Mouse (Mus musculus) urinary bladder, postnatal 36 days (tissue): ENCODE measurements around the gene B3gnt3.
"Not testable (repeated sequence)": the region's sequence is repeated elsewhere in the genome, so short reads cannot be mapped to it uniquely, and the experiment has no call there.

Experiments
- DNase-seq, 2 experiments: peaks; one replicate each; pipeline ENCODE4 v3.0.0; 2022; ENCODE audit warnings: low spot score in 2 of 2, mixed read lengths in 1 of 2

Gene B3gnt3

GRCm38 (mm10) chr8:71701414-71702086 lies at the start of gene B3gnt3:
B3gnt3 (minus strand) TSS chr8:71701789.
- DNase-seq: no peak

- DNase-seq: not testable (repeated sequence)
Observed at GRCm38 (mm10) chr8:71749321-71750075, 47.9 kb upstream of the B3gnt3 start.

DNA sequence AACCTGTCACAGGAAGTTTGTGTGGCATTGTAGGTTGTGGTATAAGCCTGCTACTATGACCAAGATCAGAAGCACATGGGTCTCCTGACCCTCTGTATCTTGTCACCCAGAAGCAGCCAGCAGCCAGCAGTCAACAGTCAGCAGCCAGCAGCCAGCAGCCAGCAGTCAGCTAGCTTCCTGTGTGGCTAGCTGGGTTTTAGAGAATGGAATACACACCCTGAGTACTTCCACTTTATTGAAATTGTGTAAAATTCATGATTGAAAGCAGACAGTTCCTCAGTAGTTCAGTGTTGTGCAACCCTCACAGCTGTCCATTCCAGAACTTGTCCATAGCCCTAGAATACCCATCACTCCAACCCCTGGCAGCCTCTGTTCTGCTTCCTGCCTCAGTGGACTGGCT lies 45.5 kb upstream of the B3gnt3 start:
- DNase-seq: not testable (repeated sequence)

DNA sequence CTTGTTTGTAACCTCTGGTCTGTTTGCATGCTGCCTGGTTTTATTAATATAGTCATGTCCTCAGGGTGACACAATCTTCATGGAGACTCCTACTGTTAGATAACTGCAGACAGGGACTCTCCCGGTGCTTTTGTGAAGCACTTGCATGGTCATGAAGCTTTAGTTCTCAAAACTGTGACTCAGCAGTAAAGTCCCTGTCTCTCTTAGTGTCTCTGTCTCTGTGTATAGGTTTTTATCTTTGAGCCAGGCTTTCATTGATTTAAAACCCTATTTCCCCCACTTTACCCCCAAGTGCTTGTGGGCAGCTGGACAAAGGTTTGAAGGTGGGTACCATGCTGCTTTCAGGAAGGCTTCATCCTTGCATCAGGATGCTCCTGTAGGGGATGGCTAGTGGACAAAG lies 43.7 kb upstream of the B3gnt3 start:
- DNase-seq: no peak

DNA sequence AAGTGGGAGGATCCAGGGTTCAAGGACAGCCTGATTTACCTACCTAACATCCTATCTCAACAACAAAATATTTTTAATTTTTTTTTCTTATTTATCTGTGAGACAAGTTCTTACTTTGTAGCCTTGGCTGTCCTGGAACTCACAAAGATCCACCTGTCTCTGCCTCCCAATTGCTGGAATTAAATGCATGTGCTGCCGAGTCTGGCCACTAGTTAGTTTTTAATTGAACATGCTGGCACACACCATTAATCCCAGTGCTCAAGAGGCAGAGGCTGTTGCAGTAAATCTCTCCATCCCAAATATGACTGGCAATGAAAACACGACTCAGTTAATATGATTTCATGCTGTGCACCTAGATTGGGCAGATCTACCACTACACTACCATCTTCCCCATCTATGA lies 41.2 kb upstream of the B3gnt3 start:
- DNase-seq: no peak

DNA sequence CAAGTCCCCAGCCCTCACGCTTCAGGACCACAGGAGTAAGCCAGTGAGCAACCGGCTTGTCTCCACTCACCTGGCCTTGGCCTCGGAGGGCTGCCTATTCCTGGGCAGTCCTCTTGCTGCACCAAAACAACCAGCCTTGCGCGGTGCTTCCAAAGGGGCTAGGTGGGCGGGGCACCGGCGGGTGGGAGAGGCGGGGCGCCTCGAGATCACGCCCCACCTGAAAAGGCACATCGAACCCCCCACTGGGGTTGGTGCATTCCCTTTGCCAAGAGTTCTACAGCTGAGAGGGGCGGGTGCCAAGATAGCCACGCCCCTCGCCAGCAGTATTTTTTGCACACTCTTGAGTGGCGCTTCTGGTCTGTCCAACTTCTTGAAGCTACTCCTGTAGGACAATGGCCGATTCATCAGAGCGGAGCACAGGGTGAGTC lies 40.1 kb upstream of the B3gnt3 start:
- no peak for DNase-seq

GRCm38 (mm10) chr8:71741226-71741625 lies 39.6 kb upstream of the B3gnt3 start:
- no peak for DNase-seq

GRCm38 (mm10) chr8:71738316-71738715 lies 36.7 kb upstream of the B3gnt3 start:
- not testable (repeated sequence) for DNase-seq

DNA sequence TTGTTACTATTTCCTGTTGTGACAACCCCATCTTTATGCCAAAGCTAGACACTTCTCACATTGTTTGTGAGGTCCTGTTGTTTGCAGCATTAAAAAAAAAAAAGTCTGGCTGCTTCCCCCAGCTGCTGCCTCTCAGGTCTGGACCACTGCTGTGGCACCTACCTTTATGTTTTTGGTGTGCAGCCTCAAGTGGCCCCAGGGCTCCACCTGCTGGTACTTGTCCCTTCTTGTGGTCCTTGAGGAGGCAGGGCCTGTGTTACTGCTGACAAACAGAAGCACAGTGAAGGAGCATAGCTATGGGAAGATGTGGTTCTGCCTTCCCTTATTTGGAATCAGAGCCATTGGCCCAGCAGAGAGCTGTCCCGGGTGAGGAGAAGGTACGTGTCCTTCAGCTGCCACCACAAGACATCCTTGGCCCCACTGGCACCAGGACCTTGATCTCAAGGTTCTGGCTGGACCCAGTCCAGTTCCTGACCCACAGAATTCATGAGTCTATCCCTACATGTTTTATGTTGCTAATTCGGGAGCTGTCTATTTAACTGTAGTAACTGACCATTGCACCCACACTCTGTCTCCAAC lies 30.2 kb upstream of the B3gnt3 start:
- peak; percentile 48 to 59 for DNase-seq

GRCm38 (mm10) chr8:71728826-71729620 lies 27.4 kb upstream of the B3gnt3 start:
- DNase-seq: no peak

DNA sequence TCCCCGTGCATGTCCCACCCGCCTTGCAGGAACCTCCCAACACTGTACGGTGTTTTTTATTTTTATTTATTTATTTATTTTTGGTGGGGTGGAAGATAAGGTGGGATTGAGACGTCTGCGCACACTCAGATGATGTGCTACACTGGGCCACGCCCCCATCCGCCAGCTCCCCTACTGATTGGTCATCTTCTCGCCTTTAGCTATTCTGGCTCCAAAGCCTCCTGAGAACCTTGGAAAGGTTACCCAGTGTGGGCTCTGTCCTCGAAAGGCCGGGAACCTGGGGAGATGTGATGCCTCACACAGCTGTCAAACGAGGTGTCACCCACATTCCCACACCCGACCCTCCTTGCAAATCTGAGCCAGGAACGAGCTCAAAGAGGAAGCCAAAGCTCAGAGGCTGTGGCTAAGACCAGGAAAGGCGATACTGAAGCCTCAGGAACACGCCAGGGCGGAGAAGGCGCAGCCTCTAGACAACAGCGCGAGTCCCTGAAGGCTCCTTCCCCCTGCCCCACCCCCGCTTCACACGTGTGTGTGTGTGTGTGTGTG lies 26.7 kb upstream of the B3gnt3 start:
- DNase-seq: no peak

DNA sequence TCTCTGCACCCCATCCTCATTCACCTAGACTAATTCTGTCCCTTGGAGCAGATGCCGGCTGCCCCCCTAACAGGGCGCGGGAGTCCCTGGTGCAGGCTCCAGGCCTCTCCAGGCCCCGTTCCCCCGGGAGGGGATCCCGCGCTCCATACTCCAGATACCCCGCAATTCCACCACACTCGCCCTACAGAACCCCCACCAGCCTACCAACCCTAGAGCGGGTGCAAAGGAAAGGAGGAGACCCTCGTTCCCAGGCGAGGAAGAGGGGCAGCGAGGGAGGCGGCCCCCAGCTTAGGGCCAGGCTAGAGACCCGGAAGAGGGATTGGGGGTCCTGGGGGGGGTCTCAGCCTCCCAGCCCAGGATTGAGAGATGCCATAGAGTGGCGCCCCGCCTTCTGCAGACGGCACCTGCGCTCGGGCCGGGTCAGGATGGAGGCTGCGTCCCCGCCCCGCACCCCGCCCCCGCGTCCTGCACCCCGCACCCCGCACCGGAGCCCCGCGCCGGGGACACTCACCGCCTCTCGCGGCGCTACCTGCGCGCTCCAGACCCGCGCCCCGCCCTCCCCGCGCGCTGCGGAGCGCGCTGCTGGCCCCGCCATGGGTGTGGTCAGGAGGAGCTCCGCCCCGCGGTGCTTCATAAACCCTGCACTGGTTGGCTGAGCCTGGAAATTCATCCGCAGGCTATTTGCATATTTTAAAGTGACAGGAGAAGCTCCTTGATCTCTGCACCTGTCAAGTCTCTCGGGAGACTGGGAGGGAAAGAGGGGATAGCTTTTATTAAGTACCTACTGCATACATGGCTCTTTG lies 23.7 kb upstream of the B3gnt3 start, which contains the start of gene Fcho1:
Gene Fcho1, minus strand, starts transcription at position 595 of the 803 bp plus-strand sequence.
- peak; percentile 58 to 69 for DNase-seq

DNA sequence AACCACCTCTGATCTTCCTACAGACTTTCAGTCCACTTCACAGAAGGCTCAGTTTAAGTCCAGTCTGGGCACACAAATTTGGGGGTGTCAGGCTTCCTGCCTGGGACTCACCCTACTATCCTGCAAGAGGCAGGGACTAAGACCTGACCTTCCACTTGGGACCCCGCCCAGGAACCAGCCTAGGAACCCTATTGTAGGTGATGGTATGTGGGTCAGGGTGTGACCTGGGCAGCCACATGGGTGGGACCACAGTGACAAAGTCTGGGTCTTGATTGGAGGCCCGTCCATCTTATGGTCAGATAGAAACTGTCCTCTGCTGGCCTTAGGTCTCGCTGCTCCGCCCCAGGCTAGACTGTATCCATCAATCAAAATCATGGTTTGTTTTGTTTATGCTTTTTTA lies 22.8 kb upstream of the B3gnt3 start:
- no peak for DNase-seq

DNA sequence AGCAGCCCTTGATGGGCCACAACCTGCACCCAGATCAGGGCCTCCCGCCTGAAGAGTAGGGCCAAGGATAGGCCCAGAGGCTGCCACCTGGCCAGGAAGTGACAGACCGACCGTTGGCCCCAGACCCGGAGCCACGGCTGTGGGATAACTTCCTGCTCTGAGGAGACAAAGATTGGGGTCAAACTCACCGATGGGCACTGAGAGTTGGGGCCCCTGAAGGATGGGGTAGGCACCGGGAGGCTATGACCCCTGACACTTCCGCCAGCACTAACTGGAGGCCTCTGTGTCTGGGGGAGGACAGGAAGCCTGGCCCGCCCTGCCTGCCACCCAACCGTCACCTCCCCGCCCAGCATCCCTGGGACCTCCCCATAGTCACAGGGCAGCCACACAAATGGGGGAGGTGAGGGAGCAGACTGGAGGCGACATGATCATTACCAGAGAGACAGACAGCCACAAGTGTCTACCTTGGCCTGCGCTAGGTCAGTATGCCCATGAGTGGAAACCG lies 21.5 kb upstream of the B3gnt3 start:
- DNase-seq: no peak

DNA sequence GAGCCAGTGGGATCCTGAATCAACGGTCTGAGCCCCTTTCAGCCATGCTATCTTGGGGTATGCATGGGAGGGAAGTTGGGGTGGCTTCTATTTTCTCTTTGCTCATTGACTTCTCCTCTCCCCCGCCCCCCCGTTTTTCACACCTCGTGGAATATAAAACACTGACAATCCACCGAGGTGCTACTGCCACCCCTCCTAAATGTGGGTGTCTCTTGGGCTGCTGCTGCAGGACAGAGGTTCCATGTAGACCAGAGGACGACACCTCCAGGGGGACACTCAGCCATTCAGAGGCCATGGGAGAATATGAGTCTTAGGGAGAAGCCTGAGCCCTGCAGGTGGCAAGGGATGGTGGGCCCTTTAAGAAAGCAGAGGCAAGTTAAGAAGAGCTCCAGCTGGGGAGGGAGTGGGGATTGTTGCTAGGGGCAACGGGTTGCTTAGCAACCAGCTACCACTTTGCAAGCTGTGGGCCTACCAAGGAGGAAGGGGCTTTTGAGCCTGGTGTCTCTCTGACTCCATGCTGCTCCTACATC lies 18.4 kb upstream of the B3gnt3 start:
- no peak for DNase-seq

DNA sequence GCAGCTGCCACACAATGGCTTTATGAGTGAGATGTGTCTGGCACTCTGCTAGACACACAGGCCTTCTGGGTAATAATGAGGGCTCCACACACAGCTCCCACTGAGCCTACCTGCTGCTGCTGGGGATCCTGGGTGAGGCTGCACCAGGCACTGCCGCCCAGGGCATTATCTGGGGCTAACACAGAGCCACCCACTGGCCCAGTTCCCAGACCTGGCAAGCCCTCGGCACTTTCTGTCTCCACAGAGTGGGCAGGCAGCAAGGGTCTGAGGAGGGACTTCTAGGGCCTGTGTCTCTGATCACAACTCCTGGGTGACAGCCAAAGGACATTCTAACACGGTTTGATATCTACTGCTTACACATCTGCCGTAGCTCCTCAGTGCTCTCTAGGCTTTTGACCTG lies 17.6 kb upstream of the B3gnt3 start:
- DNase-seq: no peak

DNA sequence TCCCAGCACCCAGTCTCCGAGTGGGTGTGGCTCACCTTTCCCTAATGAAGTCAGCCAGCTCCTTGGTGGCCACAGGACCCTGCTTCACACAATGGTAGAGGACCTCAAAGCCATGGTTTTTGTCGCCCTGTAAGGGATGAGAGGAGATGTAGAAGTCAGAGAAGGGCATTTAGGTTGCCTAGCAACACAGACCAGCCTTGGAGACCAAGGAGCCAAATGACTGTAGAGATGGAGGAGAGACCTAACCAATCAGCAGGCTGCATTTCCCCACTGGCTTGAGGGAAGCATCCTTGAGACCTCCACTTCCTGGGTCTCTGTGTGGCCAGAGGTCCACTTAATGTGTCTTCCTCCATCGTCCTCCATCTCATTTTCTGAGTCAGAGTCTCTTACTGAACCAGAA lies 16.7 kb upstream of the B3gnt3 start:
- DNase-seq: no peak

- DNase-seq: no peak
Observed at GRCm38 (mm10) chr8:71717096-71717495, 15.5 kb upstream of the B3gnt3 start.

GRCm38 (mm10) chr8:71716561-71717053 lies 15.0 kb upstream of the B3gnt3 start:
- DNase-seq: no peak

DNA sequence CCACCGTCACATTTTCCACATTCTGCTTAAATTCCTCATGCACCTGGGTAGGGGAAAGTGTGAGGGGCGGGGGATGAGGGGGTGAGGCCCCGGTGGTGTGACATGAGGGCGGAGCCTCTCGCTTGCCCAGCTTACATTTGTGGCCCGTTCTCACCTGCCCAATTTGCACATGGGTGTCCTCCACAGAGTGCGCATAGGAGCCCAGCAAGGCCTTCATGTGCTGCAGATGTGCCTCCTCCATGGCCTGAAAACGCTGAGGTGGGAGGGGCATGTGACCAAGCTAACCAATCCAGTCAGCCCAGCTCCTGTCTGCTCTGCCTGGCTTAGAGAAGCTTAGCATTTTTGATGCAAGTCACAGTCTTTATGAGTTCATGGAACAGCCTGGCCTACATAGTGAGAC lies 13.9 kb upstream of the B3gnt3 start:
- no peak for DNase-seq
